Mouse (Mus musculus) midbrain, embryonic 10.5 days (tissue): ENCODE data around the gene Slc2a3. TPM values are rescaled to one million over a fixed set of nuclear protein-coding genes. Genes with fewer than 3 reads are reported as not detected.
"Not testable (repeated sequence)": the region's sequence is repeated elsewhere in the genome, so short reads cannot be mapped to it uniquely, and the experiment has no call there.

Experiments used
- DNase-seq: peaks from one replicate; pipeline ENCODE4 v3.0.0-alpha.2; 2017; ENCODE audit warnings: low spot score
- H3K27ac ChIP-seq: fragments of 300-500 bp; sonication (generic); replicated peaks from 2 replicates; pipeline ENCODE4 v1.5.1; 2016; ENCODE audit warnings: mild to moderate bottlenecking
- H3K27me3 ChIP-seq: fragments of 300-500 bp; sonication (generic); 2 replicates; pipeline ENCODE4 v1.6.1; 2016; ENCODE audit warnings: low read depth, mild to moderate bottlenecking; ENCODE audit not compliant: poor library complexity, severe bottlenecking
- H3K36me3 ChIP-seq: fragments of 300-500 bp; sonication (generic); 2 replicates; pipeline ENCODE4 v1.6.1; 2016; ENCODE audit warnings: mild to moderate bottlenecking, moderate library complexity
- H3K4me1 ChIP-seq: fragments of 300-500 bp; sonication (generic); 2 replicates; pipeline ENCODE4 v1.6.1; 2016
- H3K4me3 ChIP-seq: fragments of 300-500 bp; sonication (generic); 2 replicates; pipeline ENCODE4 v1.5.1; 2016; ENCODE audit warnings: mild to moderate bottlenecking, moderate library complexity
- H3K9me3 ChIP-seq: fragments of 300-500 bp; sonication (generic); replicated peaks from 2 replicates; pipeline ENCODE4 v1.6.1; 2016; ENCODE audit warnings: mild to moderate bottlenecking
- WGBS: fragments of 180-500 bp; shearing (Covaris S2); methylation state at CpG from one replicate; pipeline ENCODE4 v1.1.7; 2016; 5-methylcytosine and 5-hydroxymethylcytosine counted together
- polyA plus RNA-seq: library from polyadenylated mRNA; unstranded; fragments of >200 nt; fragmentation: Nextera tagmentation; extraction: Ambion mirVana; gene quantifications from 2 replicates; pipeline ENCODE4 v1.2.1, GENCODE M21; 2016

Gene Slc2a3
- polyA plus RNA-seq, 1 experiment from 2014 or later, result 63.0 TPM

GRCm38 (mm10) chr6:122744505-122745249 is 56.8 kb downstream of the Slc2a3 start:
- no peak overlapping the region for H3K27ac ChIP-seq
- no peaks in the 10 kb centered on the region for H3K36me3 ChIP-seq
- peaks cover 42% of the 10 kb centered on the region for H3K4me1 ChIP-seq
- H3K9me3 ChIP-seq, result no peaks in the 10 kb centered on the region
- H3K4me3 ChIP-seq, result no peak overlapping the region
- 15% methylated on average over 10 of the region's 10 CpGs for WGBS
- DNase-seq, result peak; percentile 16
- peaks cover 49% of the 10 kb centered on the region for H3K27me3 ChIP-seq

DNA sequence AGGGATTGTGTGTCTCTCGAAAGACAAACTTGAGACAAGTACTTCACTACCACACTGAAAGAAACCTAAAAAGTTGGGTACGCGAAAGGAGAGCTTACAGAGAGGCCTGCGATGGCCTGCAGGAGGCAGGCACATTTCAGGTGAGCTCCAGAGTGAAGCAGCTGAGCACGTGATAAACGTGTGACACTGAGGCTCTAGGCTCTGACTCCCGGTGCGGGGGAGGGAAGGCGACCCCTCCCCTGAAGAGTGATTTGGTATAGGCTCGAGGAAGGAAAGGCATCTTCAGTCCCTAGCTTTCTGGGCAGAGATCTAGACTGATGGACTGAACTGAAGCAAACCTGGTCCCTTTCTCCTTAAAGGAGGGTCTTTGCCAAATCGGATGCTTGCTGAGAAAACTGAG is 58.1 kb downstream of the Slc2a3 start:
- H3K36me3 ChIP-seq, result no peaks in the 10 kb centered on the region
- H3K9me3 ChIP-seq, result no peaks in the 10 kb centered on the region
- no peak overlapping the region for H3K27ac ChIP-seq
- peaks cover 49% of the 10 kb centered on the region for H3K27me3 ChIP-seq
- DNase-seq, result no peak
- H3K4me1 ChIP-seq, result peaks cover 42% of the 10 kb centered on the region
- WGBS, result 14% methylated on average over 11 of the region's 11 CpGs
- H3K4me3 ChIP-seq, result no peak overlapping the region

GRCm38 (mm10) chr6:122742228-122742899 is 59.1 kb downstream of the Slc2a3 start:
- peak; percentile 59 for DNase-seq
- Histone ChIP-seq H3K27me3 (peaks cover 49% of the 10 kb centered on the region), H3K27ac (peak overlapping the region; percentile 64), H3K4me1 (peaks cover 42% of the 10 kb centered on the region), H3K9me3 (no peaks in the 10 kb centered on the region), H3K36me3 (no peaks in the 10 kb centered on the region), H3K4me3 (peak overlapping the region; percentile 64)
- 0% methylated on average over 23 of the region's 23 CpGs for whole genome bisulfite sequencing

GRCm38 (mm10) chr6:122741460-122742227 is 59.8 kb downstream of the Slc2a3 start:
- H3K27me3 ChIP-seq, result peaks cover 49% of the 10 kb centered on the region
- peak overlapping the region; percentile 64; the same call in 1 of the 2 replicates for H3K27ac ChIP-seq
- peak overlapping the region; percentile 64 for H3K4me3 ChIP-seq
- WGBS, result 2% methylated on average over 25 of the region's 25 CpGs
- H3K4me1 ChIP-seq, result peaks cover 42% of the 10 kb centered on the region
- no peaks in the 10 kb centered on the region for H3K9me3 ChIP-seq
- DNase-seq, result no peak
- peaks cover 5% of the 10 kb centered on the region; the same call in 1 of the 2 replicates for H3K36me3 ChIP-seq

- Histone ChIP-seq H3K4me3 (peak overlapping the region; percentile 38), H3K9me3 (no peaks in the 10 kb centered on the region), H3K36me3 (peaks cover 15% of the 10 kb centered on the region), H3K27ac (no peak overlapping the region), H3K4me1 (peaks cover 39% of the 10 kb centered on the region), H3K27me3 (peaks cover 39% of the 10 kb centered on the region)
- 14% methylated on average over 8 of the region's 8 CpGs for WGBS
- DNase-seq, result peak; percentile 77
Observed at GRCm38 (mm10) chr6:122739952-122740351, 61.5 kb downstream of the Slc2a3 start.

- Histone ChIP-seq H3K27me3 (no peaks in the 10 kb centered on the region), H3K4me1 (peaks cover 15% of the 10 kb centered on the region), H3K4me3 (no peak overlapping the region), H3K9me3 (no peaks in the 10 kb centered on the region), H3K27ac (no peak overlapping the region), H3K36me3 (no peaks in the 10 kb centered on the region)
- DNase-seq, result peak; percentile 63
- WGBS, result 27% methylated on average over 2 of the region's 2 CpGs
Observed at GRCm38 (mm10) chr6:122719942-122720341, 81.5 kb downstream of the Slc2a3 start.

DNA sequence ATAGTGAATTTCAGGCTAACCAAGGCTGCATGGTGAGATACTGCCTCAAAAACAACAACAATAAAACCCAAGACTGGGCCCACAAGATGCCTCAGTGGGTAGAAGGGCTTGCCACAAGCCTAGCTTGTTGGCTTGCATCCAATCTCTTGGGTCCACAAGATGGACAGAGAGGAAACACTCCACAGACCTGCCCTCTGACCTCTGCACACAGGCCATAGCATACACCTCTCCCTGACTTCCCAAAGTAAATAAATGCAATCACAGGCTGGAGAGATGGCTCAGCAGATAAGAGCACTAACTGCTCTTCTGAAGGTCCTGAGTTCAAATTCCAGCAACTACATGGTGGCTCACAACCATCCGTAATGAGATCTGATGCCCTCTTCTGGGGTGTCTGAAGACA is 83.2 kb downstream of the Slc2a3 start:
- not testable (repeated sequence) for H3K27ac ChIP-seq, H3K9me3 ChIP-seq, DNase-seq, H3K4me3 ChIP-seq, H3K27me3 ChIP-seq, H3K36me3 ChIP-seq
- whole genome bisulfite sequencing, result 87% methylated on average over 1 of the region's 1 CpGs
- peaks cover 20% of the 10 kb centered on the region for H3K4me1 ChIP-seq

GRCm38 (mm10) chr6:122715886-122716285 is 85.6 kb downstream of the Slc2a3 start:
- H3K4me1 ChIP-seq, result peaks cover 20% of the 10 kb centered on the region
- WGBS, result 3% methylated on average over 4 of the region's 4 CpGs
- no peaks in the 10 kb centered on the region for H3K9me3 ChIP-seq
- peak overlapping the region; percentile 76 for H3K27ac ChIP-seq
- DNase-seq, result peak; percentile 50
- H3K4me3 ChIP-seq, result 0 out of 2 replicates have a peak overlapping the region, but pooled peaks have one; percentile 3
- no peaks in the 10 kb centered on the region for H3K36me3 ChIP-seq
- H3K27me3 ChIP-seq, result no peaks in the 10 kb centered on the region

- no peak overlapping the region for H3K27ac ChIP-seq
- DNase-seq, result no peak
- no peak overlapping the region for H3K4me3 ChIP-seq
- whole genome bisulfite sequencing, result 60% methylated on average over 7 of the region's 7 CpGs
- H3K4me1 ChIP-seq, result peaks cover 20% of the 10 kb centered on the region
- no peaks in the 10 kb centered on the region for H3K9me3 ChIP-seq
- no peaks in the 10 kb centered on the region for H3K27me3 ChIP-seq
- H3K36me3 ChIP-seq, result no peaks in the 10 kb centered on the region
Observed at GRCm38 (mm10) chr6:122714707-122715365, 86.6 kb downstream of the Slc2a3 start.

GRCm38 (mm10) chr6:122713116-122713515 is 88.3 kb downstream of the Slc2a3 start:
- peaks cover 20% of the 10 kb centered on the region for H3K4me1 ChIP-seq
- WGBS, result 95% methylated on average over 7 of the region's 7 CpGs
- H3K36me3 ChIP-seq, H3K27ac ChIP-seq, H3K27me3 ChIP-seq, DNase-seq, H3K4me3 ChIP-seq, H3K9me3 ChIP-seq: not testable (repeated sequence)

- no peaks in the 10 kb centered on the region for H3K36me3 ChIP-seq
- no peaks in the 10 kb centered on the region for H3K9me3 ChIP-seq
- peaks cover 20% of the 10 kb centered on the region for H3K27me3 ChIP-seq
- H3K4me3 ChIP-seq, result no peak overlapping the region
- H3K4me1 ChIP-seq, result peaks cover 27% of the 10 kb centered on the region
- no peak for DNase-seq
- H3K27ac ChIP-seq, result no peak overlapping the region
- 90% methylated on average over 2 of the region's 2 CpGs for WGBS
Observed at GRCm38 (mm10) chr6:122711455-122711854, 90.0 kb downstream of the Slc2a3 start.

- no peak for DNase-seq
- Histone ChIP-seq H3K4me1 (peaks cover 15% of the 10 kb centered on the region), H3K36me3 (no peaks in the 10 kb centered on the region), H3K27me3 (peaks cover 27% of the 10 kb centered on the region), H3K9me3 (no peaks in the 10 kb centered on the region), H3K4me3 (no peak overlapping the region), H3K27ac (no peak overlapping the region)
- 82% methylated on average over 4 of the region's 4 CpGs for WGBS
Observed at GRCm38 (mm10) chr6:122708826-122709225, 92.6 kb downstream of the Slc2a3 start.
